Mouse (Mus musculus) spleen, postnatal 4 days (tissue): ENCODE measurements around the gene Usp44.
"Not testable (repeated sequence)": the region's sequence is repeated elsewhere in the genome, so short reads cannot be mapped to it uniquely, and the experiment has no call there.

ENCODE experiments used
- DNase-seq, 2 experiments: peaks; one replicate each; pipeline ENCODE4 v3.0.0; 2022; ENCODE audit warnings: low spot score in 2 of 2

Gene Usp44

GRCm38 (mm10) chr10:93830931-93831729 is at the start of gene Usp44:
TSS of gene Usp44 (plus strand) at chr10:93831555.
- no peak for DNase-seq

DNA sequence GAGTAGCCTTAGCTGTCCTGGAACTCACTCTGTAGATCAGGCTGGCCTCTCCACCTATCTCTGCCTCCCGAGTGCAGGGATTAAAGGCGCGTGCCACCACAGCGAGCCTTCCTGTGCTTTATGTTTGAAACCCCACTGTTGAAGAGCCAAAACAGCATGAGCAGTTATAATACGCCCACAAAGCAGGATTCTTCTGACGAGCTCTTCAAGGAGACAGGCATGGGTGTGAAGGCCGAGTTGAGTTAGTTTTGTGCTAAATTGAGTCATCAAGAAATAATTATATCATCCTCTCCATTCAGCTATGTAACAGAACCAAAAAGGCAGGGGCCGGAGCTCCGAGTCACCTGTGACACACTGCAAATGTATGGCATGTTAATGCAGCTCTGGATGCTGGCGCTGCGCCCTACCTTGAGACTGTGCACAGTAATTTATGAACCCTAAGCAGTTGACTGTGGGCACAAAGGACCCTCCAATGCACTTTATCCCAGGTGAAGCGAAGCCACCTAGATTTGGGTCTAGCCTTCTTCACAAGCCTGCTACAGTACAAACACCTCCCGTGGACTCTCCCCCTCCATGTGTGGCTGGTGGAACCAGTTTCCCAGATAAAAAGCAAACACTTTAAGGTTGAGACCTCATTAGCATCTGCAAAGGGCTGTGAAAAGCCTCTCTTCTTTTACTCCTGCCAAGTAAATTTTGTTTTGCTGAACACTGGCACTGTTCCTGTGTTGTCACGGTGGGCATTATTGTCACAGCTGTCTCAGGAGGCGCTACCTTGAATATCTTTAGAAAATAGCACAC is 47.9 kb upstream of the Usp44 start:
- DNase-seq: no peak

GRCm38 (mm10) chr10:93799711-93800362 is 31.5 kb upstream of the Usp44 start:
- no peak for DNase-seq

- no peak for DNase-seq
Observed at GRCm38 (mm10) chr10:93800363-93800722, 31.0 kb upstream of the Usp44 start.

- no peak for DNase-seq
Observed at GRCm38 (mm10) chr10:93800895-93801294, 30.5 kb upstream of the Usp44 start.

- DNase-seq: no peak
Observed at GRCm38 (mm10) chr10:93803199-93803598, 28.2 kb upstream of the Usp44 start.

DNA sequence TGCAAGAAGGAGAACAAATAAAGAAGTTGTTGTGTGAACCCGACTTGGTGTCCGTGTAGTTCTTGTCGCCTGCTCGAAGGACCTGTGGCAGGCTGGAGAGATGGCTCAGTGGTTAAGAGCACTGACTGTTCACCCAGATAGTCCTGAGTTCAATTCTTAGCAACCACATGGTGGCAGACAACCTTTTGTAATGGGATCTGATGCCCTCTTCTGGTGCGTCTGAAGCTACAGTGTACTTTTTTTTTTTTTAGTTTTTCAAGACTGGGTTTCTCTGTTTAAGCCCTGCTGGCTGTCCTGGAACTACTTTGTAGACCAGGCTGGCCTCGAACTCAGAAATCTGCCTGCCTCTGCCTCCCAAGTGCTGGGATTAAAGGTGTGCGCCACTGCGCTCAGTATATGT is 21.9 kb upstream of the Usp44 start:
- peak in 1 of 2 experiments; percentile 49 for DNase-seq

GRCm38 (mm10) chr10:93810590-93811185 is 20.7 kb upstream of the Usp44 start:
- DNase-seq: peak in 1 of 2 experiments; percentile 40

DNA sequence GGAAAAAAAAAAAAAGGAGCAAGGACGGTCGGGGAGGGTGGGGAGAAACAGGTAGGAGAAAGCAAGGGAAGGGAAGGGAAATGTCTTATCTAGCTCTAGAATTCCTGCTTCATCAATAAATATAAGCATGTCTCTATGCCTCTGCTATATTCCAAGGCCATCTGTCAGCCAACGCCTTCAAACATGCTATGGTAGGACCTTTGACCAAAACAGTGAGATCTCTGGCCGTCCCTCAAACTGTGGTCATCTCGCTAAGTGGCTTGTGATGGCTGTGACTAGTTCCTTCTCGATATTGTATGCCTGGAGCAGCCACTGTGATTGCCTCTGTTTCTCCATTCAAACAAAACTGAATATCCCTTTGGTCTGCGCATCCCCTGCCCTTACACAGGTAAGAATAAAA is 19.3 kb upstream of the Usp44 start:
- no peak for DNase-seq

DNA sequence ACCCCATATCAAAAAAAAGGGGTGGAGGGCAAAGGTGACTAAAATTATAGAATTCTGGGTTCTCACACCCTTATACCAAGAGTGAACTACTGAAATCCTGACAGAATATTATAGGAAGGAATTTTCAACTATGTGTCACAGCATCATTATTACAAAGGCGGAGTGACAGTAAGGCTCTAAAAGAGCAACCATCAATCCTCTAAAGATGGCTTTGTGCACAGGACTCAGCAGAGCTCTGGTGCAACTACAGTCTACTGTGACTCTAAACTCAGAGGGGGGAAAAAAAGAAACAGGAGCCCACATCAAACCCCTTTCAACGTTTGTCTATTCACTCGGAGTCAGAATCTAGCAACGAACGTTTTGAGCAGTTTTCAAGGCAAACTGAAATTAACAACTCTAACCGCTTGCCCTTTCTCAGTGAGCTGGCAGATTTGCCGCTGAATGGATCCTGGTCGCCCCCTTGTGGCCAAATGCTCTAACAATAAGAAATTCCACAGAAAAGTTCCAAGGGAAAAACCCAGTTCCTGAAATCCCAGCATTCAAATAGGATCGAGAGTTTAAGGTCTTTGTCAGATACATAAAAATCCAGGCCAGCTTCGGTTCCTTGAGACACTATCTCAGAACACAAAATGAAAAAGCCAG is 18.5 kb upstream of the Usp44 start:
- peak; percentile 41 to 81 for DNase-seq

- DNase-seq: no peak
Observed at GRCm38 (mm10) chr10:93813755-93814154, 17.6 kb upstream of the Usp44 start.

DNA sequence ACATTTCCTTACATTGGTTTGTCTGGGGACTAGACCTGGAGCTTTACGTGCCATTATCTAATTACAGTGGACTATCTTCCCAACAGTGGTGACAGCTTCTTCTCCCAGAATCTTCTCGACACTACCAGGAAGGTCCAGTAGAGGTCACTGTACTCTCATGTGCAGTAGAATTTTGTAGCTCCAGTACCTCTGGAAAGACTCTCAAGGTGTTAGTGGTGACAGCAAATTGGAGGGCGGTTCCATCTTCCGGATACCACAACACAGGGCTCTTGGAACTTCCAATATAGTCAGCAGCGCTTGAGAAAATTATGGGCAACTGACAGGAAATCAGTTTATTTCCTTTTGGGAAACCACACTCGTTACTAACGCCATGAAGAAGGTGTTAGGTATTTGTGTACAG is 12.7 kb upstream of the Usp44 start:
- peak; percentile 69 to 87 for DNase-seq

DNA sequence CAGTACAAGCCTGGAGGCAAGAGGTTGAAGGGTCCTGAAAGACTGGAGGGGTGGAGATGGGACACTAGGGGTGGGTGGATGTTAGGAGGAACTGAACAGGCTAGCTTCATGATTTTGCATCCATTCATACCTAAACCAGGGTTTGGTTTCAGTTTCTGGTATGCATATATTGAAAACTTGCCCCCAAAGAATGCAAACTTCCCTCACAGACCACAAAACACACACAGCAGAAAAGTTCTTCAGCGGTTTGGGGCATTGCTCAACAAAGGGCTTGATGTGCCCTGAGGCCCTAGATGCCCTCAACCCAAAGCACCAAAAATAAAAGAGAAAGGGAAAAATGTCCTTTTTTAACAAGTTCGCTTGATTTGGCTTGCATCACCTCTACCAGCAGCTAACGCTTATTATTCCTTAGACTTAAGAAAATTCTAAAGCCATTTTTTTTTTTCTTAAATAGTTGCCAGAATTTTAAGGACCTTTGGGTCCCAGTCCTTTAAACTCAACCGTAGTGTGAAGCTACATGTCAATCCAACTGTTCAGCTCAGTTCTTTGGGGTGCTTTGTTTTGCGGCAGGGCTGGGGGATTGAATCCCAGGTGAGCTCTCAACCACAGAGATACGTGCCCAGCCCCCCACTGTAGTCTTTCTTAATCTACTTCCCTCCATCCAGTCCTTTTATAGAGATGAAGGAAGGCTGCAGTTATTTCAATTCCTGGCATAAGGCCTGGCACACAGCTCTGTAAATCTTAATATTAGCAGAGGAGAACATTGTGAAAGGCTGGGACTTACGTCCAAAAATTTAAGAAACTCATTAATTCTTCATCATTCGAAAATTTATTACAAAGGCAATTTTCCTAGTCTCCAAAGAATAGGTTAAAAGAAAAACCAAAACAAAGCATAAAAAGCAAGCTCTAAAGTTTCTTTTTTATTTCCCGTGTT is 1.2 kb upstream of the Usp44 start:
- DNase-seq: no peak

GRCm38 (mm10) chr10:93831730-93832574 is 597 bp downstream of the Usp44 start:
- DNase-seq: no peak

- no peak for DNase-seq
Observed at GRCm38 (mm10) chr10:93832811-93833210, 1.5 kb downstream of the Usp44 start.

DNA sequence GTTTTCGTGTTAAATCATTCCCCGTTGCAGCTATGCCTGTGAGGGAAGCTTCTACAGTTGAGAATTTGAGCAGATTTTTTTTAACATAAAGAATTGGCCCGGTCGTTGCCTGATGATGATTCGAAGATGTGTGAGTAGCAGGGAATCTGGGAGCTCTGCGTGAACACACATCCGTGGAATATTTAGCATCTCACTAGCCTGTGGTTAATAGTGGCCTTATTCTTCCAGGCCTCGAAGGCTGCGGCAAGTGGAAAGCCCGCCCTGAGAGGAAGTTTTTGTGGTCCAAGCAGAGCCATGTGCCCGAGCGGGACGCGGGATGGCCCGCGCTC is 2.0 kb downstream of the Usp44 start:
- DNase-seq: no peak

GRCm38 (mm10) chr10:93833699-93834393 is 2.5 kb downstream of the Usp44 start:
- peak; percentile 84 to 90 for DNase-seq

DNA sequence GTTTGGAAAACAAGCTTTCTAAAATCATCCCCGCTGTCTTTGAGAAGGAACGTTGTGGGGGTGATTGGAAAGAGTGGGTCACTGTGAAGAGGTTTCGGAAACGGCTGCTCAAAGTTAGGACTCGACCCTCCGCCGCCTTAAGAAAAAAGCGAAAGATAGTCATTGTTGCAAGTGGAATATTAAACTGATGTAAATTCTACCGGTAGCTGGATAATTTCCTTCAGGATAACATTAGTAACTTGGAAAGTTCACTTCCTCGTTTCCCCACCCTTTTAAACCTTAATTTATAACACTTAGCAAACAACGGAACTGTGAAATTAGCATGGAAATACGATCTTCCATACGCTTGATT is 3.0 kb downstream of the Usp44 start:
- DNase-seq: no peak

DNA sequence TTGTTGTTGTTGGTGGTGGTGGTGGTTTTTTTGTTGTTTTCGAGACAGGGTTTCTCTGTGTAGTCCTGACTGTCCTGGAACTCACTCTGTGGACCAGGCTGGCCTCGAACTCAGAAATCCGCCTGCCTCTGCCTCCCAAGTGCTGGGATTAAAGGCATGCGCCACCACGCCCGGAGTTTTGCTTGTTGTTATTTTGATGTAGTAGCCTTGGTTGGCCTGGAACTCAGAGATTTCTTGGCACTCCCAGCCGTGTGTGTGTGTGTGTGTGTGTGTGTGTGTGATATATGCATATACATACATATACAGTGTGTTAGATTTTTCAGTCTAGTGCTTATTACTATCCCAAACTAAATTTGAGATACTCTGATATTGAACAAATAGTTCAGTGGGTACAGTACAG is 3.8 kb downstream of the Usp44 start:
- not testable (repeated sequence) for DNase-seq
